Mouse (Mus musculus) cortical plate, adult 2 months (tissue): ENCODE measurements around the gene Nisch.

Experiments
- CTCF ChIP-seq: fragments of 200-500 bp; IDR thresholded peaks from 2 replicates; pipeline ENCODE4 v1.5.1; 2011; ENCODE audit warnings: mild to moderate bottlenecking, control low read depth, low read length; ENCODE audit not compliant: insufficient read depth; ENCODE audit errors: extremely low read depth
- POLR2A ChIP-seq: fragments of 200-500 bp; IDR thresholded peaks from 2 replicates; pipeline ENCODE4 v1.6.1; 2011; ENCODE audit warnings: mild to moderate bottlenecking, low read length, control low read depth; ENCODE audit not compliant: insufficient read depth; ENCODE audit errors: extremely low read depth

DNA sequence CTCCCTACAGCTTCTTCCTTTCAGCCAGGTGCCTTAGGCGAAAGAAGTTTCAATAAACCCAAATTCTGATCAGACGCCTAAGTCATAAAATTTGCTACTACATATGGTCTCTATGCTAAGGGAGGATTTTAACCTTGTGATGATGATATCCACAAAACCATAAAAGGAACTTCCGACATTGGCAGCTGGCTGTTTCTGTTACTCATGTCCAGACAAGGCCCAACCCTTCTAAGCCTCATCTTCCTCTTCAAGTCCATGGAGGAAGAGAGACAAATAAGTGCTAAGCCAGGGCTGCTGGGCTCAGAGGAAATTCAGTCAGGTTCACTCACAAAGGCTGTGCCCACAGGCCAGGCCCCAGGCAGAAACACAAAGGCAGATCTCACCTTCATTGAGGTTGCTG is 27.4 kb downstream of the Nisch start:
- TF ChIP-seq POLR2A, result no peak
- no peak for TF ChIP-seq CTCF
